Mouse (Mus musculus): ENCODE results near the gene Gbp5. TPM values are rescaled to one million over a fixed set of nuclear protein-coding genes. Genes with fewer than 3 reads are reported as not detected.
"Not testable (repeated sequence)": the region's sequence is repeated elsewhere in the genome, so short reads cannot be mapped to it uniquely, and the experiment has no call there.

Gene Gbp5
- total RNA-seq, 2 experiments from 2014 or later, result 1.0 to 1.2 TPM

- no peak for DNase-seq (ENCODE audit: extremely low spot score in 1 of 2, low spot score in 1 of 2)
Measured at GRCm38 (mm10) chr3:142535667-142536066, 41.9 kb downstream of the Gbp5 start.

GRCm38 (mm10) chr3:142541391-142541790, 47.6 kb downstream of the Gbp5 start:
- DNase-seq (ENCODE audit: extremely low spot score in 1 of 2, low spot score in 1 of 2), result no peak

GRCm38 (mm10) chr3:142542776-142543175, 49.0 kb downstream of the Gbp5 start:
- DNase-seq (ENCODE audit: extremely low spot score in 1 of 2, low spot score in 1 of 2), result not testable (repeated sequence)

GRCm38 (mm10) chr3:142546690-142547089, 52.9 kb downstream of the Gbp5 start:
- no peak for DNase-seq (ENCODE audit: extremely low spot score in 1 of 2, low spot score in 1 of 2)

GRCm38 (mm10) chr3:142550052-142550676, 56.4 kb downstream of the Gbp5 start:
- DNase-seq (ENCODE audit: extremely low spot score in 1 of 2, low spot score in 1 of 2), result no peak

GRCm38 (mm10) chr3:142554601-142555000, 60.8 kb downstream of the Gbp5 start:
- no peak for DNase-seq (ENCODE audit: extremely low spot score in 1 of 2, low spot score in 1 of 2)

- no peak for DNase-seq (ENCODE audit: extremely low spot score in 1 of 2, low spot score in 1 of 2)
Measured at GRCm38 (mm10) chr3:142555623-142556022, 61.8 kb downstream of the Gbp5 start.

- DNase-seq (ENCODE audit: extremely low spot score in 1 of 2, low spot score in 1 of 2), result no peak
Measured at GRCm38 (mm10) chr3:142559632-142560228, 66.0 kb downstream of the Gbp5 start, which contains the start of gene Gbp3. Gene Gbp3, plus strand, starts transcription at chr3:142560026.

GRCm38 (mm10) chr3:142560296-142560948, 66.6 kb downstream of the Gbp5 start:
- peak; percentile 49 to 81 for DNase-seq (ENCODE audit: extremely low spot score in 1 of 2, low spot score in 1 of 2)

GRCm38 (mm10) chr3:142561045-142561646, 67.4 kb downstream of the Gbp5 start:
- no peak for DNase-seq (ENCODE audit: extremely low spot score in 1 of 2, low spot score in 1 of 2)

- no peak for DNase-seq (ENCODE audit: extremely low spot score in 1 of 2, low spot score in 1 of 2)
Measured at GRCm38 (mm10) chr3:142561666-142562065, 67.9 kb downstream of the Gbp5 start.

GRCm38 (mm10) chr3:142567490-142567889, 73.7 kb downstream of the Gbp5 start:
- DNase-seq (ENCODE audit: extremely low spot score in 1 of 2, low spot score in 1 of 2), result not testable (repeated sequence)

GRCm38 (mm10) chr3:142570738-142571137, 77.0 kb downstream of the Gbp5 start:
- DNase-seq (ENCODE audit: extremely low spot score in 1 of 2, low spot score in 1 of 2), result no peak

Other genes with a start within 250 kb of the Gbp5 start
- 10 to 100 TPM; 21.3 to 24.5 TPM for gene Pdlim5, start 98.3 kb upstream of the Gbp5 start, total RNA-seq (2021)
- gene Gbp7, start 36.4 kb downstream of the Gbp5 start, total RNA-seq (2021), result 1 to 10 TPM; 2.2 TPM
- gene Gbp3, start 66.0 kb downstream of the Gbp5 start, total RNA-seq (2021), result 1 to 10 TPM; 2.4 to 3.2 TPM
- gene Gbp2b, start 100.9 kb downstream of the Gbp5 start, total RNA-seq (2021), result under 1 TPM in 1 of 2 experiments, not detected in 1; 0.10 TPM
- 1 to 10 TPM; 1.3 to 1.5 TPM for gene Gbp2, start 126.6 kb downstream of the Gbp5 start, total RNA-seq (2021)
- gene Kyat3, start 207.1 kb downstream of the Gbp5 start, total RNA-seq (2021), result 1 to 10 TPM; 6.3 to 6.6 TPM